Mouse (Mus musculus): ENCODE results near the gene Rdh5. TPM values are rescaled to one million over a fixed set of nuclear protein-coding genes. Genes with fewer than 3 reads are reported as not detected.

The Rdh5 gene
- polyA plus RNA-seq, 1 experiment from 2014 or later: 12.1 TPM

DNA sequence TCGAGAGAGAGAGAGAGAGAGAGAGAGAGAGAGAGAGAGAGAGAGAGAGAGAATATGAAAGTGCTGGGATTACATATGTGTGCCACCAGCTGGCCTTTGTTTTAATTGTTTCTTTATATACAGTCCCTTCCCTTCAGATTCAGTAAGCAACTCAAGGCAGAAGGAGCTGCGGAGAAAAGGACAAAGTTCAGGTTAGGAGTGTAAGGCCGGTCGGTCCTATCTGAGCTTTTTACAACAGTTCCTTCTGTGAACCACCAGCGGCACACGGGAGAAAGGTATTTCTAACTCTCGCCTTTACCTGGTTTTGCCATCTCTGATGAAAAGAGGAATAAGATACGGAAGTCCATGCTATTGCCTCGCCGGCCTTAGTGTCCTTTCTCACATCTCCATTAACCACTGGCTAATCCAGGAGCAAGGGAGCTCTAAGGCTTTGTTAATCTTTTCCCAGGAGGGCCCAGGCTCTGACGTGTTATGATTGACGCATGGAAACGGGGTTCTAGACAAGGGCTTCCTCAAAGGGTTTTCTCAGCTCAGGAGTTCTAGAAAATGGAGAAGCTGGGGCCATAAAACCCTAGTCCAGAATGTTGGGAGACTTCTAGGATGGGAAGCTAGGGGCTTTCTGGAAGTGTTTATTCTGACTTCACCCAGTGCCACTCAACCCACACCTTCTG, 13.8 kb downstream of the Rdh5 start:
- 59% methylated on average over 13 of the region's 13 CpGs for WGBS
- ATAC-seq (ENCODE audit: low FRiP score) (no peak), DNase-seq (ENCODE audit: low spot score) (no peak)
- H3K36me3 ChIP-seq (ENCODE audit: control insufficient read depth, insufficient read depth, low read length): no peaks in the 10 kb centered on the region
- H3K4me3 ChIP-seq (ENCODE audit: low read depth, low read length): peak overlapping the region; percentile 87
- H3K27ac ChIP-seq (ENCODE audit: low read depth, low read length): 0 out of 2 replicates have a peak overlapping the region, but pooled peaks have one; percentile 1
- no peaks in the 10 kb centered on the region; the same call in 1 of the 2 replicates for H3K27me3 ChIP-seq (ENCODE audit: control insufficient read depth, insufficient read depth, low read length)
- peak overlapping the region; percentile 78 for H3K4me2 ChIP-seq (replicated peaks; ENCODE audit: low read depth, low read length)
- 0 out of 2 replicates have a peak, but pooled peaks cover 2% of the 10 kb centered on the region for H3K4me1 ChIP-seq (replicated peaks; ENCODE audit: control insufficient read depth, insufficient read depth, low read length)
- no peaks in the 10 kb centered on the region for H3K9me3 ChIP-seq (ENCODE audit: control insufficient read depth, low read length)
- H3K9ac ChIP-seq (ENCODE audit: low read depth, low read length): no peak overlapping the region

- DNase-seq (ENCODE audit: low spot score) (no peak), ATAC-seq (ENCODE audit: low FRiP score) (no peak)
- H3K27me3 ChIP-seq (ENCODE audit: control insufficient read depth, insufficient read depth, low read length): no peaks in the 10 kb centered on the region; the same call in 1 of the 2 replicates
- no peak overlapping the region for H3K27ac ChIP-seq (ENCODE audit: low read depth, low read length)
- no peaks in the 10 kb centered on the region for H3K4me1 ChIP-seq (replicated peaks; ENCODE audit: control insufficient read depth, insufficient read depth, low read length)
- H3K4me3 ChIP-seq (ENCODE audit: low read depth, low read length): no peak overlapping the region
- no peak overlapping the region for H3K4me2 ChIP-seq (replicated peaks; ENCODE audit: low read depth, low read length)
- 73% methylated on average over 5 of the region's 5 CpGs for WGBS
- H3K36me3 ChIP-seq (ENCODE audit: control insufficient read depth, insufficient read depth, low read length): no peaks in the 10 kb centered on the region
- H3K9ac ChIP-seq (ENCODE audit: low read depth, low read length): no peak overlapping the region
- H3K9me3 ChIP-seq (ENCODE audit: control insufficient read depth, low read length): no peaks in the 10 kb centered on the region
These were observed 17.9 kb downstream of the Rdh5 start for GRCm38 (mm10) chr10:128904812-128905211.

DNA sequence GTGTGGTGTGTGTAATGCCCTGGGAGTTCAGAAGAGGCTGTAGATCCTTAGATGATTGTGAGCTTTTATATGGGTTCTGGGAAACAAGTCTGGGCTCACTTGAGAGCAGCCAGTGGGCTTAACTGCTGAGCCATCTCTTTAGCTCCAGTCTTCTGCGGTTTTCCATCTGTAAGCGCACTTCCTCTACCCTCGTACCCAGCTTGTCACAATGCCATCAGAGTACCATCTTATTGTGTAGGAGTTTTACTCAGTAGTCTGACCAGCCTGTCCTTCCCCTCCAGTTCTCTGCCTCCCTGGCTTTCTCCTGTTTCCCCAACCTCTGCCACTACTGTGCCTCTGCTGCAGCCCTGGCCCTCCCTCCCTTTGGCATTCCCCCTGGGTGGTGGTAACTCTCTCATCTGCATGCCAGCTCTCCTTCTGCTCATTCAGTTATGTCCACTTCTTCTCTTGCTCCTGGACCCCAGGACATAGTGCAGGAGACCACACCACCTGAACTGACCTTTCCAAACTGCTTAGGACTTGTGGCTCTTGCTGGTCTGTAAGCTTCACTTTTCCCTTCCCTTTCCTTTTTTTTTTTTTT, 20.2 kb downstream of the Rdh5 start:
- Histone ChIP-seq H3K9ac (ENCODE audit: low read depth, low read length) (no peak overlapping the region), H3K9me3 (ENCODE audit: control insufficient read depth, low read length) (no peaks in the 10 kb centered on the region), H3K27me3 (ENCODE audit: control insufficient read depth, insufficient read depth, low read length) (no peaks in the 10 kb centered on the region), H3K27ac (ENCODE audit: low read depth, low read length) (no peak overlapping the region), H3K36me3 (ENCODE audit: control insufficient read depth, insufficient read depth, low read length) (no peaks in the 10 kb centered on the region), H3K4me2 (replicated peaks; ENCODE audit: low read depth, low read length) (no peak overlapping the region), H3K4me3 (ENCODE audit: low read depth, low read length) (no peak overlapping the region), H3K4me1 (replicated peaks; ENCODE audit: control insufficient read depth, insufficient read depth, low read length) (no peaks in the 10 kb centered on the region)
- ATAC-seq (ENCODE audit: low FRiP score) (no peak), DNase-seq (ENCODE audit: low spot score) (no peak)
- WGBS: 78% methylated on average over 3 of the region's 3 CpGs

DNA sequence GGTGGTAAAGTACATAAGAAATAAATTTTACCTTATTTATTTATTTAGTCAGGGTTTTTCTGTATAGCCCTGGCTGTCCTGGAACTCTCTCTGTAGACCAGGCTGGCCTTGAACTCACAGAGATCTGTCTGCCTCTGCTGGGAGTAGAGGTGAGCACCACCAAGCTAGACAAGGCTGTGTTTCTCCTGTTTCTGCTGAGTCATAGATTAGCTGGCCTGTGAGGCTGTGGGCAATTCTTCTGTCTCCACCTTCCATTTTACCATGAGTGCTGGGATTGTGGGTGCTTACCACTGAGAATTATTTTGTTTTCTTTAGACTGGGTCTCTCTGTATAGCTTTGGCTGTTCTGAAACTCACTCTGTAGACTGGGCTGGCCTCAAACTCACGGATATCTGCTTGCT, 21.3 kb downstream of the Rdh5 start:
- Histone ChIP-seq H3K4me1 (replicated peaks; ENCODE audit: control insufficient read depth, insufficient read depth, low read length) (no peaks in the 10 kb centered on the region), H3K4me3 (ENCODE audit: low read depth, low read length) (no peak overlapping the region), H3K36me3 (ENCODE audit: control insufficient read depth, insufficient read depth, low read length) (no peaks in the 10 kb centered on the region), H3K9ac (ENCODE audit: low read depth, low read length) (no peak overlapping the region), H3K4me2 (replicated peaks; ENCODE audit: low read depth, low read length) (no peak overlapping the region), H3K27me3 (ENCODE audit: control insufficient read depth, insufficient read depth, low read length) (peaks cover 6% of the 10 kb centered on the region; the same call in 1 of the 2 replicates), H3K9me3 (ENCODE audit: control insufficient read depth, low read length) (no peaks in the 10 kb centered on the region), H3K27ac (ENCODE audit: low read depth, low read length) (no peak overlapping the region)
- DNase-seq (ENCODE audit: low spot score): no peak
- 76% methylated on average over 1 of the region's 1 CpGs for WGBS
- no peak for ATAC-seq (ENCODE audit: low FRiP score)

GRCm38 (mm10) chr10:128900698-128901097, 22.0 kb downstream of the Rdh5 start, which contains the start of gene Cd63:
Gene Cd63 (plus strand): TSS chr10:128900989.
- WGBS: 91% methylated on average over 3 of the region's 3 CpGs
- H3K4me1 ChIP-seq (replicated peaks; ENCODE audit: control insufficient read depth, insufficient read depth, low read length): no peaks in the 10 kb centered on the region
- H3K4me3 ChIP-seq (ENCODE audit: low read depth, low read length): no peak within 1 kb of the TSS
- DNase-seq (ENCODE audit: low spot score) (no peak), ATAC-seq (ENCODE audit: low FRiP score) (no peak)
- H3K27me3 ChIP-seq (ENCODE audit: control insufficient read depth, insufficient read depth, low read length): peaks cover 12% of the 10 kb centered on the region
- no peaks in the 10 kb centered on the region for H3K9me3 ChIP-seq (ENCODE audit: control insufficient read depth, low read length)
- H3K27ac ChIP-seq (ENCODE audit: low read depth, low read length): no peak within 1 kb of the TSS
- H3K36me3 ChIP-seq (ENCODE audit: control insufficient read depth, insufficient read depth, low read length): no peaks in the 10 kb centered on the region
- no peak within 1 kb of the TSS for H3K4me2 ChIP-seq (replicated peaks; ENCODE audit: low read depth, low read length)
- no peak within 1 kb of the TSS for H3K9ac ChIP-seq (ENCODE audit: low read depth, low read length)

DNA sequence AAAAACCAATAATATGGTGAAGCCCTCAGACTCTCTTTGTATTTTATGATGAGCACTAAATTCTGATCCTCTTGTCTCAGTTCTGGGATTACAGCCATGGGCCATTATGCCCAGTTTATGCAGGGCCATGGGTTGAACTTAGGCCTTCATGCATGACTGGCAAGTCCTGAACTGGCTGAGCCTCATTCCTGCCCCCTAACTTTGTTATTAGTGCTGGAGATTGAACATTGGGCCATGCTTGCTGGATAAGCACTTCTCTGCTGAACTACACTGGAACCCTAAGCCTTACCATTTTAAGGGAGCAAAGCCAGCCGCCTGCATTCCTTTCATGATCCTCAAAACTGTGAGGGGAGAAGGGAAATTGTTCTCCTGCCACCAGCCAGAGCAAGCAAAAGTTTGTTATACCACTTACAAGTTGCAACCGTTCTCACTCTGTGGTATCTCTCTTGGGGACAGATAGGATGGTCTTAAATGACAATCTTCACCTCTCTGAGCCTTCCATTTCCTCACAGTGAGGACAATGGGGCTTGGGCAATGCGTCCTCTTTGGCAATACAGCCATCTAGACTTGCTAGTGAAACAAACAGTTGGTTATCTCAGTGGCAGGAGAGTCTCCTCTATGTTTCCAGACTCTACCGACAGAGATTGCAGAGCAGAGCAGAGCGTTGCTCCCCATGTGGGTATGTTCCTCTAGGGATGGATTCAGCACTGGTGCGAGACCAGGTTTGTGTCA, 22.8 kb downstream of the Rdh5 start:
- Histone ChIP-seq H3K27ac (ENCODE audit: low read depth, low read length) (no peak overlapping the region), H3K27me3 (ENCODE audit: control insufficient read depth, insufficient read depth, low read length) (peaks cover 12% of the 10 kb centered on the region), H3K9me3 (ENCODE audit: control insufficient read depth, low read length) (no peaks in the 10 kb centered on the region), H3K36me3 (ENCODE audit: control insufficient read depth, insufficient read depth, low read length) (no peaks in the 10 kb centered on the region), H3K9ac (ENCODE audit: low read depth, low read length) (no peak overlapping the region), H3K4me1 (replicated peaks; ENCODE audit: control insufficient read depth, insufficient read depth, low read length) (no peaks in the 10 kb centered on the region), H3K4me3 (ENCODE audit: low read depth, low read length) (no peak overlapping the region), H3K4me2 (replicated peaks; ENCODE audit: low read depth, low read length) (no peak overlapping the region)
- ATAC-seq (ENCODE audit: low FRiP score) (no peak), DNase-seq (ENCODE audit: low spot score) (no peak)
- 82% methylated on average over 6 of the region's 6 CpGs for WGBS

DNA sequence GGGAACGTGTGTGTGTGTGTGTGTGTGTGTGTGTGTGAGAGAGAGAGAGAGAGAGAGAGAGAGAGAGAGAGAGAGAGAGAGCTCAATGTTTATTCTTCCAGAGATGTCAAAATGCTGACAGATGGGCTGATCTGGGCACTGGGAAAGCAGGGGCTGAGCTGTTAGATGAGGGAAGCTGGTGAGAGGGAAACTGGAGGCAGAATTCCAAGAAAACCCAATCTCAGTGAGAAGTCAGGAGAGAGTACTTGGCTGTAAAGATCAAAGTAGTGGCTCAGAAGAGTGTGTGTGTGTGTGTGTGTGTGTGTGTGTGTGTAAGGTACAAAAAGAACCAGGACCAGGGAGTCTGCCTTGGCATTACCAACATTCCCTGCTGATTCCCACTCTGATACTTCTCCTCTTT, 25.2 kb downstream of the Rdh5 start:
- Histone ChIP-seq H3K4me3 (ENCODE audit: low read depth, low read length) (no peak overlapping the region), H3K4me2 (replicated peaks; ENCODE audit: low read depth, low read length) (no peak overlapping the region), H3K27me3 (ENCODE audit: control insufficient read depth, insufficient read depth, low read length) (peaks cover 12% of the 10 kb centered on the region), H3K27ac (ENCODE audit: low read depth, low read length) (no peak overlapping the region), H3K9ac (ENCODE audit: low read depth, low read length) (no peak overlapping the region), H3K36me3 (ENCODE audit: control insufficient read depth, insufficient read depth, low read length) (no peaks in the 10 kb centered on the region), H3K4me1 (replicated peaks; ENCODE audit: control insufficient read depth, insufficient read depth, low read length) (no peaks in the 10 kb centered on the region), H3K9me3 (ENCODE audit: control insufficient read depth, low read length) (no peaks in the 10 kb centered on the region)
- WGBS: 25% methylated on average over 1 of the region's 1 CpGs
- ATAC-seq (ENCODE audit: low FRiP score): no peak
- DNase-seq (ENCODE audit: low spot score): no peak

DNA sequence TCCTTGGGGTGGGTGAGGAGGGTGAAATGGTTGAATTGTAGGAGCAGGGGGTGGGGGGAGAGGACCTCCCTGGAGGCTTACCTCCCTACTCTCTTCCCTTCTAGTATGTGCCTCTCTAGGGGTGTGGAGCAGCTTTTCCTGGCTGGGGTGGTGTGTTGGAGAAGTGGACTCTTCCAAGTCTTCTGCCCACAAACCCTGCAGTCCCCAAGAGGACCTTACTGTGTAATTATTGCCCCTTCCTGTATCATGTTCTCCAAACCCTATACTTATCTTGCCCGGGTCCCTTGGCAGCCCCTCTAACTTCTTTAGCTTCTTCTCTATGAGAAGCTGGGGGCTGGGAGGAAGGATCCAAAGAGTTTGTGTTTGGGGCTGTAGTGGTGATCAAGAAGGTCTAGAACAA, 25.9 kb downstream of the Rdh5 start:
- Histone ChIP-seq H3K4me3 (ENCODE audit: low read depth, low read length) (no peak overlapping the region), H3K9me3 (ENCODE audit: control insufficient read depth, low read length) (no peaks in the 10 kb centered on the region), H3K36me3 (ENCODE audit: control insufficient read depth, insufficient read depth, low read length) (no peaks in the 10 kb centered on the region), H3K27ac (ENCODE audit: low read depth, low read length) (no peak overlapping the region), H3K9ac (ENCODE audit: low read depth, low read length) (no peak overlapping the region), H3K4me2 (replicated peaks; ENCODE audit: low read depth, low read length) (no peak overlapping the region), H3K4me1 (replicated peaks; ENCODE audit: control insufficient read depth, insufficient read depth, low read length) (no peaks in the 10 kb centered on the region), H3K27me3 (ENCODE audit: control insufficient read depth, insufficient read depth, low read length) (peaks cover 12% of the 10 kb centered on the region)
- WGBS: 67% methylated on average over 1 of the region's 1 CpGs
- ATAC-seq (ENCODE audit: low FRiP score): no peak
- no peak for DNase-seq (ENCODE audit: low spot score)

All from hindbrain, embryonic 11.5 days (tissue).